Mouse (Mus musculus) liver, embryonic 14.5 days (tissue): ENCODE data around the gene Atp6v0a1.

Experiments
- CTCF ChIP-seq: IDR thresholded peaks from 2 replicates; pipeline ENCODE4 v1.5.1; 2016; ENCODE audit warnings: antibody characterized with exemption, low read depth, control low read depth
- EP300 ChIP-seq: IDR thresholded peaks from 2 replicates; pipeline ENCODE4 v1.6.1; 2016; ENCODE audit warnings: antibody characterized with exemption, low read depth

DNA sequence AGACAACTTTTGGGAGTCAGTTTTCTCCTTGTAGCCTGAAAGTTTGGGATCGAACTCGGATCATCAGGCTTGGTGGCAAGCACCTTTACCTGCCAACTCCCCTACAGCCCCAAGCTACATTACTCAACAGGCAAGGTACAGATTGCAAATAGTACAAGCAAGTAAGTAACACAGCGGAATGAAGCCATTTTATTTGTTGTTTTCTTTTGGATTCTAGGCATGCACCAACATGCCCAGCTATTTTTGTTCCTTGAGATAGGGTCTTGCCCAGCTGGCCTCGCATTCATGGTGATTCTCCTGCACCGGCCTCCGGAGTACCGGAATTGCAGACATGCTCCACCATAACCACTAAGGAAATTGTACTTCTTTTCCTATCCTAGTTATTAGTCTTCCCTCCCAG is 36.0 kb upstream of the Atp6v0a1 start:
- no peak for TF ChIP-seq CTCF
- TF ChIP-seq EP300 = no peak
